Mouse (Mus musculus) midbrain, embryonic 15.5 days (tissue): Measurements from ENCODE around the gene Tbc1d9b. TPM values are rescaled to one million over a fixed set of nuclear protein-coding genes. Genes with fewer than 3 reads are reported as not detected.

Experiments used
- ATAC-seq: fragments of 200-750 bp; cut with Nextera tagmentation; replicated peaks from 2 replicates; pipeline ENCODE4 v1.8.0; 2017; ENCODE audit warnings: moderate TSS enrichment
- H3K27ac ChIP-seq: fragments of 300-500 bp; sonication (generic); 2 replicates; pipeline ENCODE4 v1.5.1; 2015; ENCODE audit warnings: mild to moderate bottlenecking, inconsistent platforms
- H3K27me3 ChIP-seq: fragments of 300-500 bp; sonication (generic); replicated peaks from 2 replicates; pipeline ENCODE4 v1.6.1; 2015; ENCODE audit warnings: inconsistent platforms
- H3K36me3 ChIP-seq: fragments of 300-500 bp; sonication (generic); replicated peaks from 2 replicates; pipeline ENCODE4 v1.6.1; 2015; ENCODE audit warnings: inconsistent platforms
- H3K4me1 ChIP-seq: fragments of 300-500 bp; sonication (generic); 2 replicates; pipeline ENCODE4 v1.6.1; 2015; ENCODE audit warnings: inconsistent platforms
- H3K4me2 ChIP-seq: fragments of 300-500 bp; sonication (generic); 2 replicates; pipeline ENCODE4 v1.6.1; 2015; ENCODE audit warnings: inconsistent platforms, mild to moderate bottlenecking, moderate library complexity
- H3K4me3 ChIP-seq: fragments of 300-500 bp; sonication (generic); 2 replicates; pipeline ENCODE4 v1.5.1; 2015; ENCODE audit warnings: mild to moderate bottlenecking, inconsistent platforms
- H3K9ac ChIP-seq: fragments of 300-500 bp; sonication (generic); 2 replicates; pipeline ENCODE4 v1.6.1; 2015; ENCODE audit warnings: mild to moderate bottlenecking, inconsistent platforms
- H3K9me3 ChIP-seq: fragments of 300-500 bp; sonication (generic); 2 replicates; pipeline ENCODE4 v1.6.1; 2016; ENCODE audit warnings: inconsistent platforms
- WGBS: fragments of 180-500 bp; shearing (Covaris S2); methylation state at CpG from one replicate; pipeline ENCODE4 v1.1.7; 2015; ENCODE audit warnings: mixed read lengths; 5-methylcytosine and 5-hydroxymethylcytosine counted together
- polyA plus RNA-seq: library from polyadenylated mRNA; unstranded; fragments of >200 nt; fragmentation: Nextera tagmentation; extraction: Ambion mirVana; gene quantifications from 2 replicates; pipeline ENCODE4 v1.2.1, GENCODE M21; 2015

The Tbc1d9b gene
- polyA plus RNA-seq, 1 experiment from 2014 or later = 43.2 TPM

DNA sequence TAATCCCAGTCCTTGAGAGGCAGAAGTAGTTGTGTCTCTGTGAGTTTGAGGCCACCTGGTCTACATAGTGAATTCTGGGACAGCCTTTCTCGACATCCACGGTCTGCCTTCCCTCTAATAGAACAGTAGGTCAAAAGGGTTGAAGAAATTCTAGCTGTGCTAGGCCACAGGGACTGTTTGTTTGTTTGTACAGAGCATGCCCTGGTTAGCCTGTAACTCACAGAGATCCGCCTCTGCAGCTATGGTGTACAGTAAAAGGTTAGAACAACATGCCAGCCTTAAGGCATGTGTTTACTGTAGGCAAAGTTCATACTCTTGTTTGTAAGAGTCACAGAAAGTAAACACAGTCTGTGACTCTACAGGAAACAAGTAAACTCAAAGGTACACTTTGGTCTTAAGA is 53.6 kb downstream of the Tbc1d9b start:
- Histone ChIP-seq H3K4me3 (no peak overlapping the region), H3K27me3 (no peaks in the 10 kb centered on the region), H3K27ac (no peak overlapping the region), H3K36me3 (peaks cover 6% of the 10 kb centered on the region), H3K4me2 (no peak overlapping the region), H3K9me3 (no peaks in the 10 kb centered on the region), H3K4me1 (no peaks in the 10 kb centered on the region), H3K9ac (no peak overlapping the region)
- no peak for ATAC-seq
- WGBS = 93% methylated on average over 3 of the region's 3 CpGs

DNA sequence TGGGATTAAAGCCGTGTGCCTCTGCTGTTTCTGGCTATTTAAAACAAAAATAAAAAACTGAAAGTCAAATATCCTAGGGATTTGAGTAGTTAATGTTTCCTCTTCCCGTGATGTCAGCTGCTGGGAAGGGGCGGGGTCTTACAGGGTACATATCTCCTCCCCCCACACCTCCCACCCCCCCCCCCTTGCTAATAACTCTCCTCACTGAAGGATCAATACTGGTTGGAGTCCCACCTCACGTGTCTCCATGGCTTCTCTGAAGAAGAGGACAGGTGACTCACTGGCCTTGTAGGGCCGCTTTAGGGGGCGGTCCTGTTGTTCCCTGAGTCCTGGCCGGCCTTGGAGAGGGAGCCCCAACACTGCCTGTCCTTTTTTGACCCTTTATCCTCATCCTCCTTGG is 57.5 kb downstream of the Tbc1d9b start:
- Histone ChIP-seq H3K27ac (no peak overlapping the region), H3K9ac (no peak overlapping the region), H3K4me2 (no peak overlapping the region), H3K9me3 (no peaks in the 10 kb centered on the region), H3K27me3 (no peaks in the 10 kb centered on the region), H3K36me3 (peaks cover 16% of the 10 kb centered on the region; the same call in 1 of the 2 replicates), H3K4me3 (no peak overlapping the region), H3K4me1 (no peaks in the 10 kb centered on the region)
- WGBS = 80% methylated on average over 7 of the region's 7 CpGs
- ATAC-seq = no peak

DNA sequence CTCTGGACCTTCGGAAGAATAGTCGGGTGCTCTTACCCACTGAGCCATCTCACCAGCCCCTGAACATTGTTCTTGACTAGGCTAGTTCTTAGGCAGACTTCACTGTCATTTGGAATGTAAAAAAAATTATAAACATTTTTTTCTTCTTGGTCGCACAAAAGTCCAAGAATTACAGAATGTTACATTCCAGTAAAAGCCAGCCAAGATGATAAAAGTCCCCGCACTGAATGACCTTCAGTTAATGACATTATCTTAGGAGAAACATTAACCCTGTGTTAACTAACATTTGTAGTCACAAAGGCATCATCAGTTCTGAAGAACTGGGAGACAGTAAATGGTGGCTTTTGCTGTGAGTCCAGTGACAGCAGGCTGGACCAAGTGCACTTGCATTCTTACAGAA is 59.2 kb downstream of the Tbc1d9b start:
- no peak overlapping the region for H3K4me2 ChIP-seq
- H3K27ac ChIP-seq = no peak overlapping the region
- H3K36me3 ChIP-seq = peaks cover 16% of the 10 kb centered on the region; the same call in 1 of the 2 replicates
- 93% methylated on average over 4 of the region's 4 CpGs for WGBS
- no peaks in the 10 kb centered on the region for H3K9me3 ChIP-seq
- H3K4me3 ChIP-seq = no peak overlapping the region
- no peaks in the 10 kb centered on the region for H3K4me1 ChIP-seq
- no peaks in the 10 kb centered on the region for H3K27me3 ChIP-seq
- no peak for ATAC-seq
- H3K9ac ChIP-seq = no peak overlapping the region

DNA sequence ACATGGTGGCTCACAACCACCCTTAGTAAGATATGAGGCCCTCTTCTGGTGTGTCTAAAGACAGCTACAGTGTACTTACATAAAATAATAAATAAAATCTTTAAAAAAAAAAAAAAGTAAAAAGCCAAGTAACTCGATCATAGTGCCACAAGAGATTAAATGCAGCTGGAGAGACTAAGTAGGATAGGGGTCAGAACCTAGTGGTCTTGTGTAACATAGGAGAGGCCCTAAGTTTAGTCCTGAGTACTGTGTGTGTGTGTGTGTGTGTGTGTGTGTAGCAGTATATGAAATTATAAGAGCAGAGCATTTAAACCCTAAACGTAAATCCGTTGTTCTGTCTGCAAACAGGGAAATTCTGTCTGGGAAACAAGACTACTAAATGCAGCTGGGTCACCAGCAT is 61.1 kb downstream of the Tbc1d9b start:
- Histone ChIP-seq H3K9me3 (no peaks in the 10 kb centered on the region), H3K36me3 (peaks cover 18% of the 10 kb centered on the region; the same call in 1 of the 2 replicates), H3K4me2 (no peak overlapping the region), H3K27me3 (no peaks in the 10 kb centered on the region), H3K4me3 (no peak overlapping the region), H3K4me1 (no peaks in the 10 kb centered on the region), H3K9ac (no peak overlapping the region), H3K27ac (no peak overlapping the region)
- 84% methylated on average over 3 of the region's 3 CpGs for WGBS
- no peak for ATAC-seq

DNA sequence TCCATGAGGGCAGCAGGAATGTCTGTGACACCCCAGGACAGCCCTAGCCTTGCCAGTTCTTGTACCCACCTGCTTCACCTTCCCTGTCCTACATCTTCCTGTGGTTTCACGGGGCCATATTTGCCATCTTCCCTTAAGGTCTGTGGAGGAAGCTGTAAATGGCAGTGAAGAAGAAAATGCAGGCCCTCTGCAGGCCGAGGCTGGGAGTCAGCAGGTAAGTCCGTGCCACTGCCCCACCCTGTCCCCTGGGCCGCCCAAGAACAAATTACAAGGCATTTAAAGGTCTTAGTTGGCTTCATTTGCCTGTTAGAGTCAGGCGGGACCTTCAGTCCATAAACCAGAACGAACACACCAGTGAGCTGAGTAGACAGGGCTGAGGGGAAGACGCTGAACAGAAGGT is 62.9 kb downstream of the Tbc1d9b start:
- Histone ChIP-seq H3K27ac (no peak overlapping the region), H3K4me3 (no peak overlapping the region), H3K27me3 (no peaks in the 10 kb centered on the region), H3K36me3 (peaks cover 27% of the 10 kb centered on the region), H3K9ac (no peak overlapping the region), H3K9me3 (no peaks in the 10 kb centered on the region), H3K4me1 (no peaks in the 10 kb centered on the region), H3K4me2 (no peak overlapping the region)
- ATAC-seq = no peak
- 82% methylated on average over 7 of the region's 7 CpGs for WGBS

DNA sequence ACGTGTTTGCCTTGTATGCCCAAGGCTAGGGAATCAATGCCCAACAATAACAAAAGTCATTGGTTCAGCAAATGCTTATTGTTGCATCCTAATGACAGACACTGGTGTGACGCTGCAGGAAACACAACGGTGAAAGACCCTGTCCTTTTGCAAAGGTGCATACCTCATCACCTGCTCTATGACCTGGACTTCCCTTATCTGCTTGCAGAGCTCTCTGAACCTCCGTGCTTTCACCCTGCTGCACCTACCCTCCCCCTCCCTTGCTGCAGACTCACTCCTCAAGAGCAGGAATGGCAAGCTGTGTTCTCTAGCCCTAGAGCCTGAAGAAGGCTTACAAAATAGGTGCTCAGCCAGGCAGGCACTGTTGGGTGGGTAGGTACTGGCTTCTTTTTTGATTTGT is 63.6 kb downstream of the Tbc1d9b start:
- 90% methylated on average over 4 of the region's 4 CpGs for WGBS
- no peak overlapping the region for H3K4me3 ChIP-seq
- H3K9me3 ChIP-seq = no peaks in the 10 kb centered on the region
- peaks cover 34% of the 10 kb centered on the region for H3K36me3 ChIP-seq
- ATAC-seq = no peak
- H3K9ac ChIP-seq = no peak overlapping the region
- no peak overlapping the region for H3K27ac ChIP-seq
- H3K27me3 ChIP-seq = no peaks in the 10 kb centered on the region
- no peaks in the 10 kb centered on the region for H3K4me1 ChIP-seq
- no peak overlapping the region for H3K4me2 ChIP-seq

DNA sequence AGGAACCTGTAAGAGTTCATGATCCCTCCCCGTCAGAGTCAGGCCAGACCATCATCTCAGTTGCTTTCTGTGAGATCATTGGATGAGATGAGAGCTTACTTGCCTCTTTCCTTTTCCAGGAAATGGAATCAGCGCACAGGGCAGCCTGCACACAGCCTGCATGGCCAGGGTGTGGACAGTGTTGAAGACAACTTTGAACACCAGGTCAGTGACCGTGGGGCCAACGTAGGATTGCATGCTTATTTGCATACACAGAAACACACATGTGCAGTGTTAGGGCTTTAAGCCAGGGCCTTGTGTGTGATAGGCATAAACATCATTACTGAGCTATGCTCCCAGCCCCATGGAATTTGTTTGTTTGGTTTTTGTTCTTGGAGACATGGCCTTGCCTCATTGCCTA is 66.3 kb downstream of the Tbc1d9b start:
- ATAC-seq = no peak
- no peak overlapping the region for H3K9ac ChIP-seq
- 96% methylated on average over 4 of the region's 4 CpGs for WGBS
- no peak overlapping the region for H3K4me3 ChIP-seq
- H3K4me1 ChIP-seq = no peaks in the 10 kb centered on the region
- H3K9me3 ChIP-seq = no peaks in the 10 kb centered on the region
- H3K27ac ChIP-seq = no peak overlapping the region
- H3K4me2 ChIP-seq = no peak overlapping the region
- H3K36me3 ChIP-seq = peaks cover 53% of the 10 kb centered on the region
- H3K27me3 ChIP-seq = no peaks in the 10 kb centered on the region

DNA sequence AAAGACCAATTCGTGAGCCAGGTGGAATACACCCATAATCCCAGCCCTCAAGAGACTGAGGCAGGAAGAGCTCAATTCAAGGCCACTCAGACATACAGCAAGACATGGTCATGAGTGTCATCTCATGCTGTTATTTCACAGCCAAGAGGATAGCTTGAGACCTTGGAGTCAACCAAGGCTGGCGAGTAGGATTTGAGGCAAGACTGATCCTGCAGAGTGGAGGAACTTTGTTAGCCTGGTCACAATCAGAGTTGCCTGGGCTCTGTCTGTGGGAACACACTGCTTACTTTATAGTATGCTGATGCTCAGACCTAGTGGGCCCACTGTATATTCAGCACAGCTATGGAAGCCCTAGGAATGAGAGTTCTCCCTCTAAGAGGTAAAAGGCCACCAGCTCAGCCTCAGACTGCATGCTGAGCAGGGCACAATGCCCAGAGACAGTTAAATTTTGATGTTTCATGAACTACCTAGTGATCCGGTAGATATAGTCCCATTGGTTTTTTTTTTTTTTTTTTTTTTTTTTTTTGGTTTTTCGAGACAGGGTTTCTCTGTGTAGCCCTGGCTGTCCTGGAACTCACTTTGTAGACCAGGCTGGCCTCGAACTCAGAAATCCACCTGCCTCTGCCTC is 67.1 kb downstream of the Tbc1d9b start:
- no peak overlapping the region for H3K27ac ChIP-seq
- 88% methylated on average over 3 of the region's 5 CpGs for whole genome bisulfite sequencing
- H3K4me1 ChIP-seq = no peaks in the 10 kb centered on the region
- no peak overlapping the region for H3K4me3 ChIP-seq
- no peak for ATAC-seq
- no peaks in the 10 kb centered on the region for H3K27me3 ChIP-seq
- no peak overlapping the region for H3K4me2 ChIP-seq
- H3K9ac ChIP-seq = no peak overlapping the region
- no peaks in the 10 kb centered on the region for H3K9me3 ChIP-seq
- H3K36me3 ChIP-seq = peaks cover 57% of the 10 kb centered on the region

DNA sequence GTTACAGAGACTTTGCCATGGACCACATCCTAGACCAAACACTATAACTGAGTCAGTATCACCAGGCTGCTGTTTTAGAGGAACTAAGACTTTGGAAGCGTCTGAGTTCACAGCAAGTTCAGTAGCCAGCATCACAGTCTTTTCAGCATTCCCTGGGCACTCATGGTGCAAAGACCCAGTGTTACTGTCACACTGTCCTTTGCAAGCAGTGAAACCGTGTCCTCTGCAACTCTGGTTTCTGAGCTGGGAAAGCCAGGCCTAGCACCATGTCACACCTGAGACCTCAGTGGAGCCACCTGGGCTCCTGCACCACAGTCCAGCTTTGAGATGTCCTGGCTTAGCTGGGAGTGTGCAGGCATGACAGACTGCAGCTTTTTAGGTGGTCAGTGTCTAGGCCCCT is 67.7 kb downstream of the Tbc1d9b start:
- no peaks in the 10 kb centered on the region for H3K27me3 ChIP-seq
- H3K36me3 ChIP-seq = peaks cover 61% of the 10 kb centered on the region
- H3K4me3 ChIP-seq = no peak overlapping the region
- H3K9me3 ChIP-seq = no peaks in the 10 kb centered on the region
- ATAC-seq = no peak
- H3K27ac ChIP-seq = no peak overlapping the region
- no peak overlapping the region for H3K9ac ChIP-seq
- no peak overlapping the region for H3K4me2 ChIP-seq
- WGBS = 91% methylated on average over 2 of the region's 2 CpGs
- H3K4me1 ChIP-seq = no peaks in the 10 kb centered on the region

DNA sequence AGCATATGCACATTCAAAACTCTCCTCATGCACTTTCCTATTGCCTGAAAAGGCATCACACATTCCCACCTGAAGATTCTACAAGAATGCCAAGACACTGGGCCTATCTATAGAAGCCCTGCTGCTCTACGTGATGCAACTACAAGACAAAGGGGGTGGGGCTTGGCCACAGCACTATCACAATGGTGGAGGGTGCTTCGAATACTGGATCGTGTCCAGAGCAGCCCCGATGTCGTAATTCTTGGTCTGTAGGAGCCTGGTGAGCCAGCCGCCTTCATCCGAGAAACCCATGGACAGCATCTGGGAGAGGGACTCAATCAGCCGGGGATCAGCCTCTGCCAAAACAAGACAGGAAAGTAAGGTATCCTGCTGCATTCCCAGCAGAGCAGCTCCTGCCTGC is 69.4 kb downstream of the Tbc1d9b start:
- H3K36me3 ChIP-seq = peaks cover 76% of the 10 kb centered on the region
- ATAC-seq = no peak

DNA sequence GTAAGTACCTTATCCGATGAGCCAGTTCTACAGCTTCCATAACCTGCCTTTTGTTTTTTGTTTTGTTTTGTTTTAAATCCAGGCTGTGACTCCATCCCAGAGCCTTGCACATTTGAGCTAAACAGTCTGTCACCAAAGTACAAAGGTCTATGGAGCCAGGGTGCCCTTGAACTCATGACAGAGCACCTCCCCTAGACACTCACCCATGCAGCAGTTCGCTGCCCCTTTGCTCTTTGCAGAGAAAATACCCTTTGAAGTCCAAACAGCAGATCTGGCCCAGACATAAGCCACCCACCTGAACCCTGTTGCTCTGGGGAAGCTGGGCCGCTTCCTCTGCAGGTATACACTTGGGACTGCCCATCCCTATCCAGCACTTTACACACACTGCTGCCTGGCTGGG is 70.4 kb downstream of the Tbc1d9b start:
- Histone ChIP-seq H3K4me3 (no peak overlapping the region), H3K27me3 (no peaks in the 10 kb centered on the region), H3K4me2 (no peak overlapping the region), H3K4me1 (no peaks in the 10 kb centered on the region), H3K27ac (no peak overlapping the region), H3K9me3 (no peaks in the 10 kb centered on the region), H3K9ac (no peak overlapping the region), H3K36me3 (peaks cover 82% of the 10 kb centered on the region)
- no peak for ATAC-seq
- WGBS = 92% methylated on average over 3 of the region's 3 CpGs

More for the DNA sequence above, 69.4 kb downstream of the Tbc1d9b start:
- Histone ChIP-seq H3K4me3 (no peak overlapping the region), H3K9me3 (no peaks in the 10 kb centered on the region), H3K4me2 (no peak overlapping the region), H3K27me3 (no peaks in the 10 kb centered on the region), H3K9ac (no peak overlapping the region), H3K27ac (no peak overlapping the region), H3K4me1 (no peaks in the 10 kb centered on the region)
- WGBS = 90% methylated on average over 8 of the region's 8 CpGs

DNA sequence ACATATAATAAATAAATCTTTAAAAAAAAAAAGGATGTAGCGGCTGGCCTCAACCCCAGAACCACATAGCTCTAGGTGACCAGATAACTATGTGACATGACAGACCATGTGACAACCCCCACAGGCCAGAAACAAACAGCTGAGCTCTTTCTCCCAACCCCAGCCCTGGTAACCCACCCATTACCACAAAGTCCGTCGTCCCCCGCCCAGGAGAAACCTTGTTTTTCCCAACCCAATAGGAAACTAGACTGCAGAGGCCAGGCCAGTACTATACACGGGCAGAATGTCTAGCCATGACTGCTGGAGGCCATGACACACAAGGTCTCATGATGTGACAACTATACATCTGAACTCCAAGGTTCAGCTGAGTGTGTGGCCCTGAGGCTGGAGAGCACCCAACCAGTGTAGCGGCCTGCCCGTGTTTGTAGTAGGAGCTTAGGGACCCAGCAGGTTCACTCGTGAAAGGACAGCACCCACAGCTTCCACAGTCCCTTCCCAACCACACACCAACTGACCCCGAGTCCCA is 72.2 kb downstream of the Tbc1d9b start:
- no peak overlapping the region for H3K4me3 ChIP-seq
- ATAC-seq = no peak
- no peak overlapping the region for H3K9ac ChIP-seq
- peaks cover 84% of the 10 kb centered on the region for H3K36me3 ChIP-seq
- WGBS = 96% methylated on average over 9 of the region's 9 CpGs
- no peak overlapping the region for H3K27ac ChIP-seq
- H3K9me3 ChIP-seq = no peaks in the 10 kb centered on the region
- H3K4me2 ChIP-seq = no peak overlapping the region
- no peaks in the 10 kb centered on the region for H3K27me3 ChIP-seq
- H3K4me1 ChIP-seq = peaks cover 6% of the 10 kb centered on the region

DNA sequence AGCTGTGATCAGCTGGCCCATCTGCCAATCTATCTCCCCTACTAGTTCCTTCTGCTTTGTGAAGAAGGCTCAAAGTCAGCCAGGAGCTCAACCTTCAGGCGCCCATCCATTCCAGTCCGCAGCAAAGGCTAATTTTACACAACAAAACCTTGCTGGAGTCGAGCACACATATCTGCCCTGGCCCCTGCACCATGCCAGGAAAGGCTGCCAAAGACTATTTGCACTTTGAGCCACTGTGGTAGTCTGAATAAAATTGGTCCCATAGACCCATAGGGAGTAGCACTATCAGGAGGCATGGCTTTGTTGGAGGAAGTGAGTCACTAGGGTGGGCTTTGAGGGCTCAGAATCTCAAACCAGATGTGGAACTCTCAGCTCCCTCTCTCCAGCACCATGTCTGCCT is 74.2 kb downstream of the Tbc1d9b start:
- Histone ChIP-seq H3K36me3 (peaks cover 66% of the 10 kb centered on the region), H3K4me3 (no peak overlapping the region), H3K27ac (no peak overlapping the region), H3K9ac (no peak overlapping the region), H3K9me3 (no peaks in the 10 kb centered on the region), H3K27me3 (no peaks in the 10 kb centered on the region), H3K4me1 (peaks cover 16% of the 10 kb centered on the region), H3K4me2 (no peak overlapping the region)
- ATAC-seq = no peak
- WGBS = 91% methylated on average over 3 of the region's 3 CpGs
